Mouse (Mus musculus): ENCODE measurements around the gene Birc5.

DNA sequence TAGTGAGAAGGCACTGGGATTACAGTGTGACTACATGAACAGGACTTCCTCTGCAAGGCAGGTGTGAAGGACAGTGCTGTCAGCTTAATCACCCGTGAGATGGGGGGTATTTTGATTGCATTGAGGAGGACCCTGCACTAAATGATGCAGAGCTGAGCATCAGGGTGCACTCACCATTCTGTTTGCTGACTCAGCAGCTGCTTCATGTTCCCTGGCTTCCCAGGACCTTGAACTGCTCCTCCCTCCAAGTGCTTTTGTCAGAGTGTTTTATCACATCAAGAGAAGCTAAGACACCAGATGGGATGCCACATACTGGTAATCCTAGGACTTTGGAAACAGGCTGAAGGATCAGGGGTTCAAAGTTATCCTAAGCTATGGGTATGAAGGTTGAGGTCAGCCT is 6.9 kb downstream of the Birc5 start:
- no peak for TF ChIP-seq MAZ (IDR thresholded peaks at IDR 0.05; ENCODE audit: low read depth, low read length)
- no peak for TF ChIP-seq POLR2A (IDR thresholded peaks at IDR 0.05; ENCODE audit: low read depth, low read length)
- TF ChIP-seq TCF12 (IDR thresholded peaks at IDR 0.05; ENCODE audit: low read depth, low read length) = no peak
- TF ChIP-seq CTCF (conservative IDR thresholded peaks at IDR 0.05 in 1 of 2, IDR thresholded peaks at IDR 0.05 in 1 of 2; ENCODE audit: low read depth in 2 of 2, low read length in 2 of 2) = no peak
- no peak for TF ChIP-seq MXI1 (IDR thresholded peaks at IDR 0.05; ENCODE audit: low read depth, low read length)
- no peak for TF ChIP-seq ETS1 (conservative IDR thresholded peaks at IDR 0.05; ENCODE audit: low read depth, low read length)

Data from CH12.LX (cell line).